Mouse (Mus musculus): ENCODE measurements at regions not wholly inside any gene's neighbourhood (a gene's known extent, or its start where the extent isn't known, plus 50 kb on each side); places are given as distances from the start of the nearest gene placed in this dataset.

DNA sequence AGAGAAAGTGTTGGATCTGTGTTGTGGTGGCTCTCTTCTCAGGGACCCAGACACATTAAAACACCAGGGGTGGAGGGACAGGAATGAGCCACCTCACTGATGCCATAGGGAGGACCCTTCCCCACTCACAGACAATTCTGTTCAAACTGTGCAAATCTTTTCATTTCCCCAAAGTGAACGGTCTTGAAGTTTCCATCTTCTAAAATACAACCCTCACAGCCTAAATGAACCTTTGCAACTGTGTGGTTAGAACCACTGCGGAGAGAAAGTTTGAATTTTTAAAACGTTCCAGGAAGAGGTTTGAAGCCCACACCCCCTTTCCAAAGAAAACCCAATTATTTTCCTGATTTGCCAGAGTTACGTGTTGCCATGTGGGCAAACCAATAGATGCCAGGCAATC is 467.7 kb downstream of the Vrk1 start:
- Histone ChIP-seq H3K27me3 (peaks cover 43% of the 10 kb centered on the region), H3K4me3 (replicated peaks) (peak overlapping the region; percentile 31; the same call in 1 of the 2 replicates), H3K4me1 (peaks cover 64% of the 10 kb centered on the region), H3K4me2 (peak overlapping the region; percentile 57), H3K27ac (peak overlapping the region; percentile 50; the same call in 1 of the 2 replicates), H3K9ac (peak overlapping the region; percentile 42; the same call in 1 of the 2 replicates), H3K36me3 (replicated peaks) (no peaks in the 10 kb centered on the region), H3K9me3 (no peaks in the 10 kb centered on the region)
- no peak for ATAC-seq (ENCODE audit: low FRiP score)
- 7% methylated on average over 4 of the region's 4 CpGs for WGBS

GRCm38 (mm10) chr12:106478381-106478781 is 468.4 kb downstream of the Vrk1 start:
- peak overlapping the region; percentile 57 for H3K4me2 ChIP-seq
- no peaks in the 10 kb centered on the region for H3K9me3 ChIP-seq
- H3K9ac ChIP-seq, result peak overlapping the region; percentile 42
- peak overlapping the region; percentile 31 for H3K4me3 ChIP-seq (replicated peaks)
- H3K27me3 ChIP-seq, result peaks cover 48% of the 10 kb centered on the region
- no peak for ATAC-seq (ENCODE audit: low FRiP score)
- H3K4me1 ChIP-seq, result peaks cover 69% of the 10 kb centered on the region
- peak overlapping the region; percentile 50; the same call in 1 of the 2 replicates for H3K27ac ChIP-seq
- H3K36me3 ChIP-seq (replicated peaks), result no peaks in the 10 kb centered on the region
- under 1% methylated on average over 18 of the region's 18 CpGs for WGBS

DNA sequence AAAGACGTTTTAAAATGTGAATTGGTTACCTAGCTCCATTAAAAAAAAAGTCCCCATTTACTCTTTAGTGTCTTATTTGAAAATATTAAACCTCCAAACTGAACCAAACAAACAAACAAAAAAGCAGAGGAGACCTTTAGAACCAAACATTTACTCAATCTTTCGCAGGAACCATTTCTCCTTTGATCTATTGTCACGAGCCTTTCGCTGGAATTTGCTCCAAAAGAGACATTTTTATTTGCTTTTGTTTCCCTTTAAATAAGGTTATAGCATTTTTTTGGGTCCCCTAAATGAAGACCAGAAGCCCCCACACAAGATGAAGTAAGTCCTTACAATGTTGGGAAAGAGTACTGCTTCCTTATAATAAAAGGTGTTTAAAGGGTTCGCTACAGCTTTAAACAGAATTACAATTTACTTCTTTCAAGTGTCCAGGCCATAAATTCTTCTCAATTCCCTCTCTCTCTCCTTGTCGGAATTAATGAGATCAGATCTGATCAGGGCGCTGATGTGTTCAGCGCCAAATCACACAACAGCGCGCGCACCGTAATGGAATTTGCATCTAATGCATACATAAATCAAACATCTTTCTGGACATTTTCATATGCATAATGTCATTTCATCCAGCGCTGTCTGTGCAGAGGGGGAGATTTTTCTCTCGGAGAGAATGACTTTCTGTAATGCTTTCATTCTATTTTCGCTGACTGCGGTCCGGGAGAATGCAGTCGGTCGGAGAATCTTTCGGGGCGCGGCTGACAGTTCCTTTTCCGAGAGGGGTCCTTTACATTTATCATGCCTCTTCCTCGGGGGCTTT is 469.2 kb downstream of the Vrk1 start:
- peaks cover 68% of the 10 kb centered on the region for H3K4me1 ChIP-seq
- H3K4me2 ChIP-seq, result peak overlapping the region; percentile 57
- H3K9ac ChIP-seq, result no peak overlapping the region
- H3K9me3 ChIP-seq, result no peaks in the 10 kb centered on the region
- no peak for ATAC-seq (ENCODE audit: low FRiP score)
- no peaks in the 10 kb centered on the region for H3K36me3 ChIP-seq (replicated peaks)
- peak overlapping the region; percentile 29 for H3K4me3 ChIP-seq (replicated peaks)
- H3K27me3 ChIP-seq, result peaks cover 53% of the 10 kb centered on the region
- under 1% methylated on average over 24 of the region's 24 CpGs for whole genome bisulfite sequencing
- H3K27ac ChIP-seq, result peak overlapping the region; percentile 42; the same call in 1 of the 2 replicates

DNA sequence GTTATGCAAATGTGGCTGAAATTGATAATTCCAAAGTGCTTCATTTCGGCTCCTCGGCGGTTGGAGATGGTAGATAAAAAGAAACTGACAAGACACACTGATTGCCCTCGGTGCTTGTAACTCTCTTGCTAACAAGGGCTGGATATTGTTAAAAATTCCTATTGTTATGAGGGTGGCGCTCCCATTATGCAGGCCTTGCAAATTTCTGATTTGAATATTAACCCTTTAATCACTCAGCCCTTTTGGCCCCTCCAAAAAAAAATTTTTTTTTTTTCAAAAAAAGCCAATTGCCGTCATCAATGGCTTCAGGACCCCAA is 469.8 kb downstream of the Vrk1 start:
- Histone ChIP-seq H3K4me1 (peaks cover 62% of the 10 kb centered on the region), H3K4me2 (peak overlapping the region; percentile 57), H3K4me3 (replicated peaks) (peak overlapping the region; percentile 29), H3K27me3 (peaks cover 53% of the 10 kb centered on the region), H3K9ac (no peak overlapping the region), H3K27ac (peak overlapping the region; percentile 42), H3K9me3 (no peaks in the 10 kb centered on the region), H3K36me3 (replicated peaks) (no peaks in the 10 kb centered on the region)
- 3% methylated on average over 6 of the region's 6 CpGs for WGBS
- ATAC-seq (ENCODE audit: low FRiP score), result no peak

GRCm38 (mm10) chr12:106480281-106481060 is 470.4 kb downstream of the Vrk1 start:
- Histone ChIP-seq H3K27me3 (peaks cover 53% of the 10 kb centered on the region), H3K27ac (peak overlapping the region; percentile 72), H3K9ac (no peak overlapping the region), H3K9me3 (no peaks in the 10 kb centered on the region), H3K4me1 (peaks cover 62% of the 10 kb centered on the region), H3K36me3 (replicated peaks) (no peaks in the 10 kb centered on the region), H3K4me3 (replicated peaks) (no peak overlapping the region), H3K4me2 (0 out of 2 replicates have a peak overlapping the region, but pooled peaks have one; percentile 6)
- WGBS, result 12% methylated on average over 12 of the region's 12 CpGs
- ATAC-seq (ENCODE audit: low FRiP score), result 0 out of 2 replicates have a peak, but pooled peaks have one; percentile 31

GRCm38 (mm10) chr12:106501622-106502327 is 491.7 kb downstream of the Vrk1 start:
- Histone ChIP-seq H3K9me3 (no peaks in the 10 kb centered on the region), H3K36me3 (replicated peaks) (no peaks in the 10 kb centered on the region), H3K27me3 (peaks cover 21% of the 10 kb centered on the region), H3K4me1 (peaks cover 14% of the 10 kb centered on the region), H3K4me2 (no peak overlapping the region), H3K9ac (no peak overlapping the region), H3K4me3 (replicated peaks) (no peak overlapping the region), H3K27ac (0 out of 2 replicates have a peak overlapping the region, but pooled peaks have one; percentile 46)
- peak; percentile 55; the same call in 1 of the 2 replicates for ATAC-seq (ENCODE audit: low FRiP score)
- 11% methylated on average over 12 of the region's 12 CpGs for WGBS

DNA sequence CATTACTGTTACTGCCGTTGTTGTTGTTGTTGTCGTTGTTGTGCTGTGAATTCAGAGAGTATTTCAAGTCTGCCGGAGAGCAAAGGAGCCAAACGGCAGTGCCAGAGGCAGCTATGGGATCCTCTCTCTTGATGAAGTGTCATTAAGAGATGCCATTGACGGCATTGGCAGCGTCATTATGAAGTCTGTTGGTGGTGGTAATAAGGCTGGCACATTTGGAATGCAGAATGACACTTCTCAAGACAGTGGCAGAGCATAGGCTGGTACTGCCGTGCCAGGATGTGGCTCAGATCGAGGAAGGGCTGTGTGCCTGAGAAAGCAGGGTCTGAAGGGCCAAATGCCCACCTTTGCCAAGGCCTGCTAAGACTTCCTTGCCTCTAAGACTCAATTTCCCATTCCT is 494.3 kb downstream of the Vrk1 start:
- Histone ChIP-seq H3K4me1 (peaks cover 14% of the 10 kb centered on the region), H3K36me3 (replicated peaks) (no peaks in the 10 kb centered on the region), H3K9ac (no peak overlapping the region), H3K27me3 (peaks cover 21% of the 10 kb centered on the region), H3K4me3 (replicated peaks) (no peak overlapping the region), H3K9me3 (no peaks in the 10 kb centered on the region), H3K27ac (no peak overlapping the region), H3K4me2 (no peak overlapping the region)
- 92% methylated on average over 8 of the region's 8 CpGs for WGBS
- ATAC-seq (ENCODE audit: low FRiP score), result no peak

DNA sequence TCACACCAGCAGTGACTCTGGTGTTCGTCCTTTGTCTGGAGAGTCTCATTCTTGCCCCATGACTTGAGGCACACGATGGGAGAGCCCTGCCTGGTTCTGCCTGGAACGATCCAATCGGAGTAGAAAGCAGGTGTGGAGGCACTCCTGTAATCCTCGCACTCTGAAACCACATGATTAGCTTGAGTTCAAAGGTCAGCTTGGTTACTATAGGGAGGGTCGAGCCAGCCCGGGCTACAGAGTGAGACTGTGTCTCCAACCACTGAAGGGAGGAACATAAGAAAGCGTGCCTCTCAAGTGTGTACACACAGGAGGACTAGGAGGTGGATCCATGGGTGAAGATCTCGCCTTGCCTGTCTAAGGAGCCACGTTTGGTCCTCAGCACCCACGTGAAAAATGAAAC is 504.0 kb downstream of the Vrk1 start:
- Histone ChIP-seq H3K4me2 (no peak overlapping the region), H3K4me3 (replicated peaks) (no peak overlapping the region), H3K4me1 (peaks cover 12% of the 10 kb centered on the region), H3K27ac (no peak overlapping the region), H3K9me3 (no peaks in the 10 kb centered on the region), H3K27me3 (no peaks in the 10 kb centered on the region), H3K36me3 (replicated peaks) (no peaks in the 10 kb centered on the region), H3K9ac (no peak overlapping the region)
- 73% methylated on average over 11 of the region's 11 CpGs for WGBS
- ATAC-seq (ENCODE audit: low FRiP score), result no peak

DNA sequence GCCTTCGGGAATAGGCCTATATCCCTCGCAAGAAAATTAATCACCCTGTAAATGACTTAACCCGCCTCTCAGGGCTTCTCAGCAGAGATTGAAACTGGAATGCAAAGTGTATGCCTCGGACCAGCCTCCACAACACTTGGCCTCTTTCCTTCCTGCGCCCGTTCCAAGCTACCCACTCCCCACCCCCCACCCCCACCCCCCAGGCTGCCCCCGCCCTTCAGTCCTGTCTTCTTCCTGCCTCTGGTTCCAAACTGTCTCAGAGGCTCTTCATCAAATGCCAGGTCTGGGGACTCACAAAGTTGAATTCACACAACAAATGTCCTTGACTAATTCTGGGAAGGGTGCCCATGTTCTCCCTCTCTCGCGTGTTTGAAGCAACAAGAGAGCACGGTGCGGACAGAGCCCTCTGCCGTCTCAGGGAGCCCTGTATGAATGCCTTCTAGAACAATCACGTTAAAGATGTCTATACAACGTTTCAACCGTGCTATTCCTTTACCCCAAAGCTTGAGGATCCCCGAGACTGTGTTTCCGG is 505.3 kb downstream of the Vrk1 start:
- Histone ChIP-seq H3K4me2 (no peak overlapping the region), H3K9ac (no peak overlapping the region), H3K4me3 (replicated peaks) (no peak overlapping the region), H3K27ac (no peak overlapping the region), H3K27me3 (peaks cover 3% of the 10 kb centered on the region; the same call in 1 of the 2 replicates), H3K36me3 (replicated peaks) (no peaks in the 10 kb centered on the region), H3K4me1 (peaks cover 12% of the 10 kb centered on the region), H3K9me3 (no peaks in the 10 kb centered on the region)
- WGBS, result 79% methylated on average over 17 of the region's 17 CpGs
- ATAC-seq (ENCODE audit: low FRiP score), result no peak

DNA sequence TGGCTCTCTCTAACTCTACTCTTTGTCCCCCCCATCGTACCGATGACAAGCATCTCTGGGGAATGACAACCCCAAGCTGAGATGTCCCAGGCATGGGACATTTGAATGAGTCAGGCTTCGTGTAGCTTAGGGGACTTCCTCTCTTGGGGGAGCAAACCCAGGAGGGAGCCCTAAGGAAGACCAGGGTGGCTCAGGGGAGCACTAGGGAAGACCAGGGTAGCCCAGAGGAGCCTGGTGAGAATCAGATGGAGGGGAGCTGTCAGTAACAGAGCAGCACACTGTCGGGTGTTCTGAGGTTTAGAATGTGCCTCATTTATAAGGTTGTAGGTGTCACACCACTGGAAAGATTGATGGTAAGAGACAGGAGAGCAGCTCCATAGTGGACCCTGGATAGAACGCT is 509.1 kb downstream of the Vrk1 start:
- H3K4me3 ChIP-seq (replicated peaks), result no peak overlapping the region
- H3K9ac ChIP-seq, result no peak overlapping the region
- no peak overlapping the region for H3K4me2 ChIP-seq
- H3K27ac ChIP-seq, result no peak overlapping the region
- no peaks in the 10 kb centered on the region for H3K36me3 ChIP-seq (replicated peaks)
- WGBS, result 87% methylated on average over 5 of the region's 5 CpGs
- no peak for ATAC-seq (ENCODE audit: low FRiP score)
- H3K27me3 ChIP-seq, result peaks cover 3% of the 10 kb centered on the region; the same call in 1 of the 2 replicates
- H3K9me3 ChIP-seq, result no peaks in the 10 kb centered on the region
- peaks cover 12% of the 10 kb centered on the region for H3K4me1 ChIP-seq

- 79% methylated on average over 4 of the region's 4 CpGs for WGBS
Observed at GRCm38 (mm10) chr12:106524411-106524810, 514.4 kb downstream of the Vrk1 start.

GRCm38 (mm10) chr12:106527116-106527515 is 517.1 kb downstream of the Vrk1 start:
- peak overlapping the region; percentile 59; the same call in 1 of the 2 replicates for H3K27ac ChIP-seq
- H3K9ac ChIP-seq, result no peak overlapping the region
- WGBS, result 69% methylated on average over 8 of the region's 8 CpGs
- no peak overlapping the region for H3K4me2 ChIP-seq
- no peak overlapping the region for H3K4me3 ChIP-seq (replicated peaks)
- no peaks in the 10 kb centered on the region for H3K36me3 ChIP-seq (replicated peaks)
- peak; percentile 30; the same call in 1 of the 2 replicates for ATAC-seq (ENCODE audit: low FRiP score)
- peaks cover 17% of the 10 kb centered on the region for H3K4me1 ChIP-seq
- peaks cover 8% of the 10 kb centered on the region for H3K27me3 ChIP-seq
- no peaks in the 10 kb centered on the region for H3K9me3 ChIP-seq

More at GRCm38 (mm10) chr12:106524411-106524810, 514.4 kb downstream of the Vrk1 start:
- Histone ChIP-seq H3K4me3 (replicated peaks) (no peak overlapping the region), H3K27me3 (peaks cover 5% of the 10 kb centered on the region), H3K9ac (no peak overlapping the region), H3K9me3 (no peaks in the 10 kb centered on the region), H3K27ac (no peak overlapping the region), H3K36me3 (replicated peaks) (no peaks in the 10 kb centered on the region), H3K4me1 (peaks cover 17% of the 10 kb centered on the region), H3K4me2 (no peak overlapping the region)
- ATAC-seq (ENCODE audit: low FRiP score), result no peak

All from forebrain, embryonic 12.5 days (tissue).